Mouse (Mus musculus) small intestine, adult 2 months (tissue): Measurements from ENCODE around the gene Ccdc88b.

Experiments
- CTCF ChIP-seq: fragments of 200-500 bp; IDR thresholded peaks from 2 replicates; pipeline ENCODE4 v1.5.1; 2012; ENCODE audit warnings: low read depth, mild to moderate bottlenecking, control low read depth, inconsistent platforms, low read length, moderate library complexity, mixed read lengths; ENCODE audit not compliant: insufficient replicate concordance, insufficient read length; ENCODE audit errors: extremely low read depth
- POLR2A ChIP-seq: fragments of 200-500 bp; IDR thresholded peaks from 2 replicates; pipeline ENCODE4 v1.6.1; 2012; ENCODE audit warnings: low read depth, mild to moderate bottlenecking, control low read depth, inconsistent platforms, low read length, moderate library complexity

DNA sequence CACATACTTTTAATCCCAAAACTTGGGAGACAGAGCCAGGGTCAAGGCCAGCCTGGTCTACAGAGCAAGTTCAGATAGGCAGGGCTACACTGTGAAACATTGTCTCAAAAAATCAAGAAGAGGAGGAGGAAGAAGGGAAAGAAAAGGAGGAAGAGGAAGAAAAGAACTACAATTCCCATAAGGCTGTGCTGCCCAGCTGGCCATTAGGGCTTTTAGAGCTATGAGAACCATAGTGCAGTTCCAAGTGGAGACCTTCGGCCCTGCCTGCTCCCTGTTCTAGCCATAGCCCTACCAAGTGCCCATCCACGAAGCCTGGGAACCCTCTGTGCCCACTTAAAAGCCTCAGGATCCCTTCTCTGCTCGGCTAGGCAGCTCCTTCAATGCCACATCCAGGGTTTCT is 6.5 kb downstream of the Ccdc88b start:
- TF ChIP-seq POLR2A (no peak), CTCF (no peak)
